In the genomic region with DNA sequence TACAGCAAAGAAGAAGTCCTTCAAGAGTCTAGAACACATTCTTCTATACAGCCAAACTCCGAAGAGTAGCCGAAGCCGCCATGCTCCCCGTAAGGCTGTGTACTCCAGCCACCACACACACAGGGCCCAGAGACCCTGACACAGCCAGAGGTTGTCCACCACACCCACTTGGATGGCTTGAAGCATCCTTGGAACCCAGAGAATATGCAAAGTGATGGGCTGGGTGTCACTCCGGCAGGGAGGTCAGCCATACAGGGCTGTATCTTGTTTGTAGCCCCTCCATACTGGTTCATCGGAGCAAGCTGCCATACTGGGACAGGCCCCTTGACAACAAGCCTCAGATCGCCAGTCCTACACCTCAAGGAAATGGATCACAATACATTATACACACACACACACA, we compare ENCODE assay signal across 22 mouse cellular contexts. TPM values are rescaled to one million over a fixed set of nuclear protein-coding genes. Genes with fewer than 3 reads are reported as not detected.
A peak's percentile ranks its signal among the peaks of the same experiment; 100 is the strongest.
DNase-seq lines count a peak whose midpoint lies in the region; ATAC-seq and TF ChIP-seq lines count a peak whose summit lies in the region.
"Had no signal": no experiment of that assay in that cellular context is flagged by ENCODE, and none has a peak within 500 bp of the region (broad histone marks: within the 10 kb centered on the region; RNA-seq: fewer than 3 reads in every experiment).

No protein-coding gene starts in this region.

- peaks cover 31% of the 10 kb centered on the region for H3K4me1 ChIP-seq in heart, embryonic 15.5 days (replicated peaks)
- H3K4me1 ChIP-seq in lung, embryonic 16.5 days (replicated peaks; ENCODE audit: control insufficient read depth, insufficient read depth, low read length), result peaks cover 26% of the 10 kb centered on the region
- peaks cover 19% of the 10 kb centered on the region for H3K4me1 ChIP-seq in embryonic fibroblast, embryonic 13.5 days (ENCODE audit: control insufficient read depth, insufficient read depth, low read length)
- H3K4me1 ChIP-seq in stomach, embryonic 16.5 days (ENCODE audit: control insufficient read depth, insufficient read depth, low read length), result peaks cover 18% of the 10 kb centered on the region
- peaks cover 14% of the 10 kb centered on the region for H3K4me1 ChIP-seq in midbrain, embryonic 10.5 days

- no peak for TF ChIP-seq POLR2A in embryonic fibroblast, embryonic 13.5 days (IDR thresholded peaks at IDR 0.05; ENCODE audit: low read depth, low read length)

- no peak overlapping the region for H3K4me3 ChIP-seq in heart, embryonic 15.5 days
- H3K4me3 ChIP-seq in lung, embryonic 16.5 days (ENCODE audit: low read length), result no peak overlapping the region
- no peak overlapping the region for H3K4me3 ChIP-seq in embryonic fibroblast, embryonic 13.5 days (ENCODE audit: insufficient read depth, low read length)
- H3K4me3 ChIP-seq in stomach, embryonic 16.5 days (replicated peaks; ENCODE audit: low read length), result no peak overlapping the region
- H3K4me3 ChIP-seq in midbrain, embryonic 10.5 days, result no peak overlapping the region
- H3K4me3 ChIP-seq: left cerebral cortex, adult 2 months had no signal

- H3K9me3 ChIP-seq in heart, embryonic 15.5 days (replicated peaks), result no peaks in the 10 kb centered on the region
- H3K9me3 ChIP-seq in lung, embryonic 16.5 days (ENCODE audit: control insufficient read depth, low read length), result no peaks in the 10 kb centered on the region
- no peaks in the 10 kb centered on the region for H3K9me3 ChIP-seq in stomach, embryonic 16.5 days (replicated peaks; ENCODE audit: control insufficient read depth, low read length)
- H3K9me3 ChIP-seq in midbrain, embryonic 10.5 days (replicated peaks), result no peaks in the 10 kb centered on the region
- H3K9me3 ChIP-seq: G1E had no signal

- intact Hi-C loops in heart, postnatal 36 days (cut with DNase I), result no loop called here

- no peak overlapping the region for H3K9ac ChIP-seq in heart, embryonic 15.5 days
- H3K9ac ChIP-seq in lung, embryonic 16.5 days (ENCODE audit: low read length), result no peak overlapping the region
- H3K9ac ChIP-seq in stomach, embryonic 16.5 days (ENCODE audit: low read length), result no peak overlapping the region

- DNase-seq in heart, postnatal 36 days, result no peak
- no peak for DNase-seq in lung, postnatal 25 days (ENCODE audit: low spot score)
- DNase-seq in right cerebral cortex, adult 2 months (ENCODE audit: low spot score in 2 of 2), result no peak
- DNase-seq in midbrain, embryonic 10.5 days (ENCODE audit: low spot score), result no peak
- DNase-seq: adrenal gland, postnatal 14 days; cerebellum, adult 11-12 months; cerebellum, postnatal 25 days; embryo, embryonic 11 days; kidney, postnatal 36 days; left cerebral cortex, postnatal 4 days; liver; lung, postnatal 36 days; right cerebral cortex, adult 18-20 months; thymus, adult 2 months had no signal

- H3K27me3 ChIP-seq in heart, embryonic 15.5 days, result no peaks in the 10 kb centered on the region
- H3K27me3 ChIP-seq in lung, embryonic 16.5 days (ENCODE audit: control insufficient read depth, insufficient read depth, low read depth, low read length), result no peaks in the 10 kb centered on the region
- no peaks in the 10 kb centered on the region for H3K27me3 ChIP-seq in stomach, embryonic 16.5 days (ENCODE audit: control insufficient read depth, insufficient read depth, low read length)
- H3K27me3 ChIP-seq in midbrain, embryonic 10.5 days (ENCODE audit: low read depth, poor library complexity, severe bottlenecking), result no peaks in the 10 kb centered on the region

- peak overlapping the region; percentile 70; the same call in 1 of the 2 replicates for H3K27ac ChIP-seq in heart, embryonic 15.5 days
- peak overlapping the region; percentile 83 for H3K27ac ChIP-seq in lung, embryonic 16.5 days (ENCODE audit: low read length)
- peak overlapping the region; percentile 81 for H3K27ac ChIP-seq in embryonic fibroblast, embryonic 13.5 days (ENCODE audit: insufficient read depth, low read length)
- peak overlapping the region; percentile 89 for H3K27ac ChIP-seq in stomach, embryonic 16.5 days (ENCODE audit: low read length)
- H3K27ac ChIP-seq in midbrain, embryonic 10.5 days (replicated peaks), result no peak overlapping the region
- H3K27ac ChIP-seq: hindbrain, postnatal 0 days; left cerebral cortex, adult 2 months had no signal

- no peak for TF ChIP-seq CTCF in embryonic fibroblast, embryonic 13.5 days (IDR thresholded peaks at IDR 0.05; ENCODE audit: borderline replicate concordance, insufficient read depth, low read length)

- H3K36me3 ChIP-seq in heart, embryonic 15.5 days, result no peaks in the 10 kb centered on the region
- no peaks in the 10 kb centered on the region for H3K36me3 ChIP-seq in lung, embryonic 16.5 days (ENCODE audit: control insufficient read depth, insufficient read depth, low read length)
- H3K36me3 ChIP-seq in stomach, embryonic 16.5 days (ENCODE audit: control insufficient read depth, insufficient read depth, low read length), result peaks cover 6% of the 10 kb centered on the region; the same call in 1 of the 2 replicates
- H3K36me3 ChIP-seq in midbrain, embryonic 10.5 days, result peaks cover 32% of the 10 kb centered on the region

- 92% methylated on average over 7 of the region's 7 CpGs for WGBS in heart, embryonic 15.5 days
- WGBS in lung, embryonic 16.5 days, result 93% methylated on average over 7 of the region's 7 CpGs
- WGBS in stomach, embryonic 16.5 days, result 97% methylated on average over 7 of the region's 7 CpGs
- WGBS in midbrain, embryonic 10.5 days, result 92% methylated on average over 7 of the region's 7 CpGs

- no peak overlapping the region for H3K4me2 ChIP-seq in heart, embryonic 15.5 days
- no peak overlapping the region for H3K4me2 ChIP-seq in lung, embryonic 16.5 days (ENCODE audit: low read depth, low read length)
- H3K4me2 ChIP-seq in stomach, embryonic 16.5 days (ENCODE audit: low read depth, low read length), result no peak overlapping the region

- ATAC-seq in heart, embryonic 15.5 days (replicated peaks; ENCODE audit: insufficient number of reproducible peaks, insufficient read depth, low FRiP score, low read depth), result no peak
- no peak for ATAC-seq in lung, embryonic 16.5 days (ENCODE audit: low read depth)
- no peak for ATAC-seq in stomach, embryonic 16.5 days (ENCODE audit: insufficient read depth, low FRiP score)
- ATAC-seq: forebrain, embryonic 16.5 days; hindbrain, postnatal 0 days had no signal

RNA-seq across cellular contexts. Expression of a gene that starts 37.4 kb away (rescaled TPM):
- 13.6 and 17.1 TPM in 2 replicates for polyA plus RNA-seq in heart, embryonic 15.5 days (2015; fragmentation: Nextera tagmentation; extraction: Ambion mirVana)
- 10 to 100 TPM in 1 of 2 experiments, 1 to 10 TPM in 1; 9.3 to 20.3 TPM for total RNA-seq in heart, postnatal 36 days (2021)
- polyA plus RNA-seq in lung, embryonic 16.5 days (2015; fragmentation: Nextera tagmentation; extraction: Ambion mirVana), result 11.9 and 12.9 TPM in 2 replicates
- 61.1 and 63.0 TPM in 2 replicates for polyA plus RNA-seq in embryonic fibroblast, embryonic 13.5 days (2011; ENCODE audit: insufficient read length, low read depth, missing spikeins)
- polyA plus RNA-seq in stomach, embryonic 16.5 days (2015; fragmentation: Nextera tagmentation; extraction: Ambion mirVana), result 24.8 and 25.0 TPM in 2 replicates
- 12.8 and 15.1 TPM in 2 replicates for polyA plus RNA-seq in midbrain, embryonic 10.5 days (2016; fragmentation: Nextera tagmentation; extraction: Ambion mirVana)
